Mouse (Mus musculus) urinary bladder, postnatal 14 days (tissue): ENCODE data around the gene Atp7a.
A peak's percentile ranks its signal among the peaks of the same experiment; 100 is the strongest.
"Not testable (repeated sequence)": the region's sequence is repeated elsewhere in the genome, so short reads cannot be mapped to it uniquely, and the experiment has no call there.

Source experiments
- DNase-seq: peaks from one replicate; pipeline ENCODE4 v3.0.0; 2021; ENCODE audit warnings: low spot score

Gene Atp7a

DNA sequence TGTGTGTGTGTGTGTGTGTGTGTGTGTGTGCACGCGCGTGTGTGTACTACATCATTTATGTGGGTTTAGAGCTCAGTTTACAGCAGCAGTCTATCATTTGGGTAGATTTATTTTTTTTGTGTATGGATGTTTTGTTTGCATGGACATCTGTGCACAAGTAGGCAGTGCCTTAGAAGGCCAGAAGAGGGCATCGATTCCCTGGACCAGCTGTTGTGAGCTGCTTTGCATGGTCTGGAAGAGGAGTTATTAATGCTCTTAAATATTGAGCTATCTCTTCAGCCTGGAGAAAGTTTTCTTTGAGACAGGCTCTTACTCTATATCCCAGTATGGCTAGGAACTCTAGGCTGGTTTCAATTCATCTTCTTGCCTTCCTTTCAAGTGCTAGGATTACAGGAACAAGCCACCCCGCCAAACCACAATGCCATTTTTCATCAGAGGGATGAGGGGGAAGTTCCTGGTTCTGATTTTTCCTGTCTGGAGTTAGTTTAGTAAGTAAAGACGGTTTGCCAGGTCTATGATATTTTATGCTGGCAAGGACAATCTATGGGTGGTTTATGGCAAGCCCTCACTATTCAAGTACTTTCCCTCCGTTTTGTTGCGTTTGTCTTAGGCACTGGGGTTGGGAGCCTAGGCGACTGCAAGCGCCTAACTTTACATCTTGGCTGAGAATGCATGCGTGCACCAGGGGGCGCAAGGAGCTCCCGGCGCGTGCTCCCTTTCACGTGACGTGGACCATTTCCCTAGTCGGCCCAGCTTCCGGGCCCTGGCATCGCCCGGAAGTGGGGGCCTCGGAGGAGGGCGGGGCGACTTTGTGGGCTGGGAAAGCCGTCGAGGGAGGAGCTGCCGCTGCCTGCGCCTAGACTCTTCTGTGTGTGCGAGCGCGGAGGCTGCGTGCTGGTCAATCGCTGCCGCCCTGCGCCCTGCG lies at the start of gene Atp7a:
Atp7a (plus strand) TSS at position 859 of the 925 bp plus-strand sequence.
- DNase-seq: peak; percentile 94

DNA sequence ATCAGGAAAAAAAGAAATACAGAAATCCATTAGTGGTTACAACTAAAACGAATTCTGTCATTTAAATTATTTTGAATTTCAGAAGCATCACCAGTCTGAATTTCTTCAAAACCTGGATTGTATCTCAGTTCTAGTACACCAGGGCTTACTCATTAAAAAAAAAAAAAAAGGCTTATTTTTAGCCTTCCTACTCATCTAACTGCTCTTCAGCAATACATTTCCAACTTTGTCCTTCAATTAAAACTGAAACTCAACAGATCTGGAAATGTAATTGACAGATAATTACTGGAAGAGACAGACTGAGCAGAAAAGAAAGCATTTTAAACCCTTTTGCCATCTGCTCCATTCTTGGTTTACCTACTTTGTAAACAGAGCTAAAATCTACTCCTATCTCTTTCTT lies 25.5 kb upstream of the Atp7a start:
- DNase-seq: no peak

GRCm38 (mm10) chrX:106010762-106011161 lies 16.3 kb upstream of the Atp7a start:
- DNase-seq: no peak

DNA sequence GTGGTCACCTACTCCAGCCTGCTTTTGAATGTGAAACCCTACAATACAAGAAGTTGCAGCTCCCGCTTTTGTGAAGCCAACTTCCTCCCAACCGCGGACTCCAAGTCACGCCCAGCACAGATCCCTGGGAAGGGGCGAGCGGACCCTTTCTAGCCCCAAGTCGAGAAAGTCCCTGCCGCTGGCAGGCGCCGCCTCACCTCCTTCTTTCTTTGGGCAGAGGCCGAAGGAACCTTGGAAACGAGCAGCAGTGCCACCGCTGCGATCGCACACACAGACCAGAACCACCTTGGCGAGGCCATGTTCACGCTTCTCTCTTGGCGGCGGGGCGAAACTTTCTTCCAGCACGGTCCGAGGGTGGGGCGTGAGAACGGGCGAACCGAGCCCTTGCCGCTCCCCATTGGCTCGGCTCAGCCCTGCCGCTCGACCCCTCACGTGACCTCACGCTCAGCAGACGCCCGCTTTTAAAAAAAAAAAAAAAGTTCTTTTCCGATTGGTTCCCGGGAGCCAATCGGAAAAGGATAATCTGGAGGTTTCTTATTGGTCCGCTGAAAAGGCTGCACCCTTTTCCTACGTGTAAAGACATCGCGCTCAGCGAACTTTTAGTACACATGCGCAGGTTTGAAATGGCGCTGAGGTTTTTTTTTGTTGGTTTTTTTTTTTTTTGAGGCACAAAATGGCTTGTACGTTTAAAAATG lies 15.5 kb upstream of the Atp7a start, which contains the start of gene Magt1:
Magt1 (minus strand) TSS at position 442 of the 695 bp plus-strand sequence.
- DNase-seq: peak; percentile 86

- DNase-seq: no peak
These were observed 14.5 kb upstream of the Atp7a start for GRCm38 (mm10) chrX:106012559-106012958.

DNA sequence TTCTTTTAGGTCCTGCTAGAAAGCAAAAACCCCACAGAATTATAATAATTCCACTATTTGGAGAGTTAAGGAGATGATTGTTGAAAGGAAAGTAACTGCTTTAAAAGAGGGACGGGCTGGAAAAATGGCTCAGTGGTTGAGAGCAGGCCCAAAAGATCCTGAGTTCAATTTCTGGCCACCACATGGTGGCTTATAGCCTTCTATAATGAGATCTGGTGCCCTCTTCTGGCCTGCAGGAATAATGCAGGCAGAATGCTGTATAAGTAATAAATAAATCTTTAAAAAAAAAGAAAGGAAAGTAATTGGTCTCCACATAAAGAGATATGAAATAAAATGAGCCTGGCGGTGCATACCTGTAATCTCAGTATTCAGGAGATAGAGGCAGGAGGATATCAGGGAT lies 13.9 kb upstream of the Atp7a start:
- DNase-seq: peak; percentile 58

DNA sequence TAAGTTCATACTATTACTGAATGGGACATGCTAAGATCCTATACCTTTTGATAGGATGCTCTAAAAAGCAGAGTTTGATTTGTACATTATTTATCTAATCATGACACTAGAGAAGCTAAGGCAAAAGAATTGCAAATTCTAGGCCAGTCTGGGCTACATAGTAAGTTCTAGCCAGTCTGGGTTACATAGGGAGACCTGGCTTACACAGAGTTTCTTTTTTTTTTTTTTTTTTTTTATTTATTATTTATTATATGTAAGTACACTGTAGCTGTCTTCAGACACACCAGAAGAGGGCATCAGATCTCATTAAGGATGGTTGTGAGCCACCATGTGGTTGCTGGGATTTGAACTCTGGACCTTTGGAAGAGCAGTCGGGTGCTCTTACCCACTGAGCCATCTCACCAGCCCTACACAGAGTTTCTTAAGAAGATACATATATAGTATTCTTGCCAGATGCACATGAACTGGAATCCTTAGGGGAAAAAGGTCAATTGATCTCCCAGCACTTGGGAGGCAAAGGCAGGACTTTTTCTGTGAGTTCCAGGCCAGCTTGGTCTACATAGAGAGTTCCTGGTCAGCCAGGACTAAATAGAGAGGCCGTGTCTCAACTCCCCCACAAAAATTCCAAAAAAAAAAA lies 12.2 kb upstream of the Atp7a start:
- not testable (repeated sequence) for DNase-seq

GRCm38 (mm10) chrX:106015571-106016322 lies 11.3 kb upstream of the Atp7a start, which contains the start of gene Cox7b:
TSS of gene Cox7b (plus strand) at chrX:106015700.
- peak; percentile 78 for DNase-seq

GRCm38 (mm10) chrX:106017102-106017501 lies 10.0 kb upstream of the Atp7a start:
- no peak for DNase-seq

- DNase-seq: no peak
These were observed 9.6 kb upstream of the Atp7a start for GRCm38 (mm10) chrX:106017516-106017915.

DNA sequence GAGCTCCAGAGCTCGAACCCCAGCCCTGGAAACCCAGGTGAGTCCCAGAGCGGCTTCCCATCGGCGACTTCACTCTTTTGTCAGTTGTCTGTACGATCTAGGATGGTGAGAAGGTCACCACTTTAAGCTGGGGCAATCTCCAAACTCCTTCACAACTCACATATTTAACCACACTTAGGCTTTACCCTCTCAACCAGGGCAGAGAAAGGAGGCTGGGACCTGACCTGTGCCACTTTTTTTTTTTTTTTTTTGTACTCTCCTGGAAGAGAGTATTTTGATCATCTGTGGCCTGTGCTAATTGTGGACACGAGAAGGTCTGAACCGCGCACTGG lies 233 bp downstream of the Atp7a start:
- no peak for DNase-seq

DNA sequence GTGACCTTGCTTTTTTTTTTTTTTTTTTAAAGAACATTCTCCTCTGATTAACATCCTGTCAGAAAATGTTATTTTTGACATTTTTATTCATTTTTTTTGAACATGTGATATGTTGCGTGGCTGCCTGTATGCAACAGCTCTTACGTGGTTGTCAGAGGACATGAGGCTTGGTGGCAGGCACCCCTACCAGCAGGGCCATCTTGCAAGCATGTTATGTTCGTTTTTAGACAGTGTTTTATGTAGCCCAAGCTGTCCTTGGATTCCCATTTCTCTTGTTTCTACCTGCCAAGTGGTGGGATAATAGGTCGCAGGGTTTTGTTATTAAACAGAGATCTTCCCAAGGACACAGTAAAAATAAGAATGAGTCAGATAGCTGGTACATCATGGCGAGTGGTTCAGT lies 3.1 kb downstream of the Atp7a start:
- no peak for DNase-seq

- no peak for DNase-seq
These were observed 4.0 kb downstream of the Atp7a start for GRCm38 (mm10) chrX:106031124-106031523.

- no peak for DNase-seq
These were observed 8.7 kb downstream of the Atp7a start for GRCm38 (mm10) chrX:106035727-106036126.

- DNase-seq: no peak
These were observed 10.2 kb downstream of the Atp7a start for GRCm38 (mm10) chrX:106037185-106037752.

DNA sequence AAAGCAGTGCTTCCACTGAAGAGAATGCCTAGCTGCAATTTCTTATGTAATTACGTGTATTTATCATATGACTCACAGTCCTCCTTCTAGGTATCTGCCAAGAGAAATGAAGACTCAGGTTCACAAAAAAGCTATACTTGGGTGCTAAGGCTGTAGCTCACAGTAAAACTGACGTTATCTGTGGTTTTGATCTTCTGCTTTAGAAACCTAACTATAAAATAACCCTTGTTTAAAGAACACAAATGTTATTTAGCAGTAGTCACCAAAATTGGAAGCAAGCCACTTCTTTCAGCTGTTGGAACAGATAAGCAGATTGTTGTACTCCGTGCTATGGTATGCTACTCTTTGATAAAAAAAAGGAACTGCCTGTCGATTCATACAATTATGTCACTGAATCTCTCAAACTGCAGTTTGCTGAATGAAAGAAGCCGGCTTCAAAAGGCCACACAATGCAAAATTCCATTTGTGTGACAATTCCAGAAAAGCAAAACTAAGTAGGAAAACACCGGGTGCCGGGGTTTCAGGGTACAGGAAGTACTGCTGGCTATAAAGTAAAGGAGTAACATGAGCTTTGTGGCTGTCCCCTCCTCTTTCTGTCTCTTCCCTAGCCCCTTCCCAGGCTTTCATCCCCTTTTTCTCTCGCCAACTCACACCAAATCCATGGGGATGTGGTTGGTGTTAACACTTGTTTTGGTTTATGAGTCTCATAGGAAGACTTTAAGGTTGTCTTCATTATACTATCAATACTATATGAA lies 17.0 kb downstream of the Atp7a start:
- DNase-seq: peak; percentile 20

DNA sequence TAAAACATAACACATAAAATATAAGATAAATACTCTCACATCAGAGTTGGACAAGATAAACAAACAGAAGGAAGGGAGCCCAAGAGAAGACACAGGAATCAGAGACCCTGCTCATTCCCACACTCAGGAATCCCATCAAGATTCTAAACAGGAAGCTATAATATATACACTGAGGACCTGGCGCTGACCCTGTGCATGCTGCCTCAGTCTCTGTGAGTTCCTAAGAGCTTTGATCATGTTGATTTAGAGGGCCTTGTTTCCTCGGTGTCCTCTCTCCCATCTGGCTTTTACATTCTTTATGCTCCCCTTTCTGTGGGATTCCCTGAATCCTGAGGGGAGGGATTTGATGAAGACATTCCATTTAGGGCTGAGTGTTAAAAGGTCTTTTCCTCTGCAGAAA lies 18.4 kb downstream of the Atp7a start:
- no peak for DNase-seq

GRCm38 (mm10) chrX:106045928-106046327 lies 18.9 kb downstream of the Atp7a start:
- no peak for DNase-seq

- no peak for DNase-seq
These were observed 21.1 kb downstream of the Atp7a start for GRCm38 (mm10) chrX:106048191-106048590.

GRCm38 (mm10) chrX:106077858-106078257 lies 50.8 kb downstream of the Atp7a start:
- DNase-seq: not testable (repeated sequence)
